Mouse (Mus musculus): ENCODE data around the gene Zfp111.

DNA sequence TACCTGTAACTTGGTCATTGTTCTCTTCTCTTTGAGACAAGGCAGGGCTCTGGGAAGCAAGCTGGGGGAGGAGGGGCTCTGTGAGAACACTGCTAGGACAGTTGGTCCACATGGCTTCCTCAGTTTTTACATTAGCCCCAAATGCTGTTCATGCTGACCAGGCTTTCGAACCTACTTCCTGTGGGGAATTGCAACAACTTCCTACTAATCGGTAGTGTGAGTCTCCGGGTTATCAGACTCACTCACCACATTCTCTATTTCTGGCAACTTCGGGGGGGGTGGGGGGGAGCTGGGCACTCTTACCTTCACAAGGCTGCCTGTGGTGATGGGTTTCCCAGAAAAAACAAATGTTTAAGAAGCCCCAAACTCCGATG, 21.7 kb downstream of the Zfp111 start:
- TF ChIP-seq POLR2A (IDR thresholded peaks at IDR 0.05; ENCODE audit: low read depth, low read length) (no peak), CTCF (IDR thresholded peaks at IDR 0.05; ENCODE audit: borderline replicate concordance, insufficient read depth, low read length) (no peak)
